Mouse (Mus musculus) bone marrow macrophage, adult 2 months (primary cell): ENCODE results near the gene Sirpa. TPM values are rescaled to one million over a fixed set of nuclear protein-coding genes. Genes with fewer than 3 reads are reported as not detected.

Source experiments
- H3K27ac ChIP-seq: 2 replicates; pipeline ENCODE4 v1.5.1; 2012; ENCODE audit warnings: low read depth, low read length; ENCODE audit not compliant: insufficient read depth
- H3K4me1 ChIP-seq: 2 replicates; pipeline ENCODE4 v1.6.1; 2012; ENCODE audit warnings: low read length; ENCODE audit not compliant: control insufficient read depth, insufficient read depth
- H3K4me3 ChIP-seq: 2 replicates; pipeline ENCODE4 v1.5.1; 2012; ENCODE audit warnings: mild to moderate bottlenecking, low read length, moderate library complexity; ENCODE audit not compliant: insufficient read depth
- CTCF ChIP-seq: IDR thresholded peaks from 2 replicates; pipeline ENCODE4 v1.5.1; 2012; ENCODE audit warnings: low read depth, mild to moderate bottlenecking, low read length, moderate library complexity
- POLR2A ChIP-seq: IDR thresholded peaks from 2 replicates; pipeline ENCODE4 v1.6.1; 2012; ENCODE audit warnings: mild to moderate bottlenecking, low read depth, low read length, borderline replicate concordance
- polyA plus RNA-seq: library from polyadenylated mRNA; stranded (reverse); fragments of >200 nt; gene quantifications from 2 replicates; pipeline ENCODE4 v1.2.4, GENCODE M21; 2012; ENCODE audit not compliant: missing spikeins, insufficient read depth, insufficient read length

Gene Sirpa
- 1,284 and 1,400 TPM in 2 replicates for polyA plus RNA-seq

DNA sequence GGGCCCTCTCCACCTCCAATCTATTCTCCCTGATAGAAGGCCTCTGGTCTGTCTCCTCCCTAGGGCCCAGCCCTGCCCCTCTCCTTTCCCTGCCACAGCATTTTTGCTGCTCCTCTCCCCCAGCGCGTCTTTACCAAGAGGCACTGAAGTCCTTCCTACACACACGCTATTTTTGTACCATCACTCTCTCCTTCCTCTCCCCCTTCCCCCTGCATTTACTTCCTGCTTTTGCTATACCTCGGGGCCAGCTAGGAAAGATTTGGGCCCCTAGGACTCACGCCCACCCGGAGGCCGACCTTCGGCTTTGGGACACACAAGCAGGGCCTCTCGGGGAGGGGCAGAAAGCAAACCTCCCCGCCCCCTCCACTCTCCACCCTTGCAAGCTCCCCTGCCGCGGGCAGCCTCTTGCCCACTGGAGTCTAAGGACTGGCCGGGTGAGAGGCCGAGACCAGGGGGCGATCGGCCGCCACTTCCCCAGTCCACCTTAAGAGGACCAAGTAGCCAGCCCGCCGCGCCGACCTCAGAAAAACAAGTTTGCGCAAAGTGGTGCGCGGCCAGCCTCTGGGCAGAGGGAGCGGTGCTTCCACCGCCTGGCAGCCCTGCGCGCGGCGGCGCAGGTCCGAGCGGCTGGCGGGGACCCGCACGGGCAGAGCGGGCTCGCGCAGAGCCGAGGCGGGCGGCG is at the start of gene Sirpa:
Gene Sirpa (plus strand): TSS at position 377 of the 682 bp plus-strand sequence.
- Histone ChIP-seq H3K4me3 (peak within 1 kb of the TSS; percentile 75), H3K4me1 (peaks cover 49% of the 10 kb centered on the region), H3K27ac (peak within 1 kb of the TSS; percentile 100)
- TF ChIP-seq CTCF, result no peak
- TF ChIP-seq POLR2A, result 0 out of 2 replicates have a peak, but pooled peaks have one; percentile 28

DNA sequence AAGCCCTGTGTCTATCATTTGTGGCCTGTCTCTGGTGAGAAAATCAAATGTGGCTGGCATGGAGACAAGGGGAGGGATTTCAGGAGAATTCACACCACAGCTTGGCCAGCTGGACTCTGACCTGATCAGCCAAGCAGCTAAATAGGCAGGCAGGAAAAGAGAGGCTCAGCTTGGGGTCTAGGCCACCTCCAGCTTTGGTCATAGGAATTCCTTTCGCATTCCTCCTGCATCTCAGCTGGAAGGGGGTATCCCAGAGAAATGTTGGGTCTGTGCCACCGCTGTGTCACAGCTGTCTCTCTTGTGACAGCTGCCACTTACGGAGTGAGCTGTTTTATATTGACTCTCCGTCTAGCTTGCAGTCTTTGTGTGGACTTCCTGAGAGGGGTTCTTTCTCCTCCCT is 48.2 kb upstream of the Sirpa start:
- TF ChIP-seq POLR2A (no peak), CTCF (no peak)
- H3K27ac ChIP-seq, result peak overlapping the region; percentile 99
- H3K4me3 ChIP-seq, result no peak overlapping the region

DNA sequence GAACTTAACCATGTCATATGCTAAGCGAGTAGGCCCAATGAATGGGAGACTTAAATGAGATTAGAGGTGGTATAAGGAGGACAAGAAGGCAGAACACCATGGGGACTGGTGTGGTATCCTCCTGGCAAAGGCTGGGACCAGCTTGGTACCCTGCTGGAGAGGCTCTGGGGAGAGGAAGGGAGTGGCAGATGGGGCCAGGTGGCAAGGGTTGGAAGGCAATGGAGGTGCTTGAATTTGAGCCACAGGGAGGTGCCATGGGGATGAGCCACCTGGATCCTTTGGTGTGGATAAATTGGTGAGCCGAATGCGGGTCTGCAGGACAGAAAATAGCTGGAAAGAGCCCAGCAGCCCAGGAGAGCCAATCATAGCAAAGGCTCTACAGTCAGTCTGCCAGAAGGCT is 47.7 kb upstream of the Sirpa start:
- TF ChIP-seq POLR2A (no peak), CTCF (no peak)
- Histone ChIP-seq H3K27ac (peak overlapping the region; percentile 99), H3K4me3 (no peak overlapping the region), H3K4me1 (peaks cover 50% of the 10 kb centered on the region)

More for the DNA sequence above, 48.2 kb upstream of the Sirpa start:
- peaks cover 48% of the 10 kb centered on the region for H3K4me1 ChIP-seq

GRCm38 (mm10) chr2:129545596-129545995 is 47.0 kb upstream of the Sirpa start:
- TF ChIP-seq CTCF (no peak), POLR2A (no peak)
- Histone ChIP-seq H3K4me3 (no peak overlapping the region), H3K4me1 (peaks cover 57% of the 10 kb centered on the region), H3K27ac (peak overlapping the region; percentile 99)

GRCm38 (mm10) chr2:129546772-129547171 is 45.9 kb upstream of the Sirpa start:
- Histone ChIP-seq H3K4me3 (no peak overlapping the region), H3K27ac (peak overlapping the region; percentile 99), H3K4me1 (peaks cover 68% of the 10 kb centered on the region)
- no peak for TF ChIP-seq CTCF
- TF ChIP-seq POLR2A, result no peak

- H3K4me3 ChIP-seq, result no peak overlapping the region
- peak overlapping the region; percentile 87 for H3K27ac ChIP-seq
- H3K4me1 ChIP-seq, result peaks cover 86% of the 10 kb centered on the region
- TF ChIP-seq POLR2A (no peak), CTCF (no peak)
Measured at GRCm38 (mm10) chr2:129549537-129550135, 43.0 kb upstream of the Sirpa start.

DNA sequence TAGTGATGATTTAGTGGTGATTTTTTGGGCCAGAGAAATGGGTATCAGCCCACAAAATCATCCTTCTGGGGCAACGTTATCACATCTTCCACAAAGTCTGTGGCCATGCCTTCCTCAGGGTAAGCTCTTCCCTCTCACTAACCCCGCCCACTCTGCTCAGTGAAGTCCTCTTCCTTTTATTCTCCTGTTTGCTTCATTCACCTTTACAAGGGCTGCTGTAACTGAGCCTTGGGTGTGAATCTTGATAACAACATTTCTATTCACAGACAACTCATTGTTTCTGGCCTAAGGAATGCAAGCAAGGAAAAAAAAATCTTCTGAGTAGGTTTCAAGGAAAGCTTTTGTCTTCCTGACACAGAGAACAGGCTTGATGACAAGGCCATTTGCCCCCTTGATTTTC is 41.9 kb upstream of the Sirpa start:
- Histone ChIP-seq H3K4me3 (no peak overlapping the region), H3K4me1 (peaks cover 85% of the 10 kb centered on the region), H3K27ac (peak overlapping the region; percentile 87; the same call in 1 of the 2 replicates)
- TF ChIP-seq CTCF (no peak), POLR2A (no peak)

DNA sequence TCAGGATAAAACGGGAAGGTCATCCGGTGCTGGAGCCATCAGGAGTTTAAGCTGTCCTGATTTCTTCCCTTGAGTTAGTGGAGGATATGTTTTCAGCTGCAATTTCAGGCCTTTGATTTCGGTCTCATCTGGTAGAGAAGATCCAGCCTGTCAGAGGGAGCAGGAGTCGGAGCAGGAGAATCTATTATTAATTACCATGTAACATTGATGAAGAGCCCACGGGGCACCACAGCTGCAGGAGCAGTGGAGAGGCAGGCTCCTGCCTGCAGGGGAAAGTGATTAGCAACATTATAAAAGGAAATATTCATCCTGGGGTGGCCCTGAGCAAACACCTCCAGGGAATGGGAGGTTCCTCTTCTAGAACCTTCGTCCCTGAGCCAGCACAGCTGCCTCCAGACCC is 36.6 kb upstream of the Sirpa start:
- no peak overlapping the region for H3K27ac ChIP-seq
- TF ChIP-seq POLR2A, result no peak
- TF ChIP-seq CTCF, result no peak
- no peak overlapping the region for H3K4me3 ChIP-seq
- H3K4me1 ChIP-seq, result peaks cover 80% of the 10 kb centered on the region

DNA sequence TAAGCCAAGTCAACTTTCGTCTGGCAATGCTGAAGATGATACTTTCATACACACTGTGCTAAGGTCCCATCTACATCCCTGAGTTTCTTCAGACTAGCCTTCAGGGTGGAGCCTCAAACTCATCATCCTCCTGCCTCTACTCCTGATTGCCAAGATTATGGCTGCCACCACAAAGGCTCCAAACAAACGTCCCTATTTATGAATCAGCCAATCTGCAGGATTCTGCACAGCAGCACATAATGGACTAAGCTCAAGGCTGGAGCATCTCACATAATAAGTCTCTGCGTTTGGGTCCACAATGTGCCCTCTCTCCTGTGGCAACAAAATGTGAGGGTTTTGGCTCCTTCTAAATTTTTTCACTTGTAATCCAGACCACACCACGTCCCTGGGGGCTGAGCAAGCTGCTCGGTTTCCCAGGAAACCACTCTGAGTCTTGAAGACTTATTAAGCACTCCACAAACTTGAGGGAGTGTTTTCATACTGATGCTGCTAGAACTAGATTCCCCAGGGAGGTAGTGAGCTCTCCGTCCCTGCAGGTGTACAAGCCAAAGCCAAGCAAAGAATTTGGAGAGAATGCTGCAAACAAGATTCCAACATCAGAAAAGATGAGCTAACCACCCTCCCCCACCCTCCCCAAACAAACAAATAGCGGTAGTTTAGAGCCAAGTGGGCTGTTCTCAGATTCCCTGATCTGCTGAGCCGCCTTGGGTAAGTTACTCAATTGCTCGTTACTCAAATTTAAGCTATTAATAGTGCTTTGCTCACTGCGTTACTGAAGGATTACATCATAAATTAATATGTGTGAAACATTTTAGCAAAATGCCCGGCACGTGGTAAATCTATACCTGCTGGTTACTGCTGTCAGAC is 34.4 kb upstream of the Sirpa start:
- Histone ChIP-seq H3K4me3 (no peak overlapping the region; the same call in 1 of the 2 replicates), H3K27ac (peak overlapping the region; percentile 67), H3K4me1 (peaks cover 73% of the 10 kb centered on the region)
- TF ChIP-seq CTCF, result no peak
- no peak for TF ChIP-seq POLR2A

DNA sequence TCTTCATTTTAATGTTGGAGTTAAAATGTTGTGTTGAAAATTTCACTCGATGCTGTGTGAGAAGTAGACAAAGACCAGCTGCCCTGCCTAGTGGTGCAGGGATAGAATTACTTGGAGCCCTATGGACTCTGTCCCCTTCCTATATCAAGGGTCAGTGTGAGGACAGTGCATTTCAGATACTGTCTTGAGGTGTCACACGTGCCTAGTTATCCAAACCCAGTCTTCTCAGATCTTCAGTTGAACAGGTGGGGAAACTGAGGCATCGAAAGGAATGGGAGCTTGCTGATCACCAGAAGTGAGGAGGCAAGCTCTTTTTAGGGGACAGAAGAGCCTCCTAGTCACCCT is 33.8 kb upstream of the Sirpa start:
- Histone ChIP-seq H3K4me3 (no peak overlapping the region), H3K27ac (peak overlapping the region; percentile 41), H3K4me1 (peaks cover 75% of the 10 kb centered on the region)
- no peak for TF ChIP-seq POLR2A
- TF ChIP-seq CTCF, result no peak
